14 mouse cellular contexts compared by ENCODE assay signal in genomic region chr13:97196186-97196924, GRCm38 (mm10). TPM values are rescaled to one million over a fixed set of nuclear protein-coding genes. Genes with fewer than 3 reads are reported as not detected.
A peak's percentile ranks its signal among the peaks of the same experiment; 100 is the strongest.
DNase-seq lines count a peak whose midpoint lies in the region; ATAC-seq and TF ChIP-seq lines count a peak whose summit lies in the region.
"Had no signal": no experiment of that assay in that cellular context is flagged by ENCODE, and none has a peak within 500 bp of the region (broad histone marks: within the 10 kb centered on the region; RNA-seq: fewer than 3 reads in every experiment).

No protein-coding gene starts in this region.

- WGBS in heart, embryonic 13.5 days, result 74% methylated on average over 12 of the region's 12 CpGs
- WGBS in liver, embryonic 16.5 days (ENCODE audit: insufficient replicate concordance), result 71% methylated on average over 12 of the region's 12 CpGs
- WGBS in intestine, postnatal 0 days, result 79% methylated on average over 12 of the region's 12 CpGs
- WGBS in embryonic facial prominence, embryonic 10.5 days, result 61% methylated on average over 12 of the region's 12 CpGs

- no peak overlapping the region for H3K9ac ChIP-seq in heart, embryonic 13.5 days
- no peak overlapping the region for H3K9ac ChIP-seq in liver, embryonic 16.5 days (ENCODE audit: low read depth, low read length)
- H3K9ac ChIP-seq in intestine, postnatal 0 days (ENCODE audit: low read depth, low read length), result no peak overlapping the region
- H3K9ac ChIP-seq: limb, embryonic 12.5 days had no signal

- H3K27ac ChIP-seq in heart, embryonic 13.5 days (replicated peaks), result no peak overlapping the region
- no peak overlapping the region for H3K27ac ChIP-seq in liver, embryonic 16.5 days (ENCODE audit: low read length)
- H3K27ac ChIP-seq in intestine, postnatal 0 days (ENCODE audit: low read depth, low read length), result no peak overlapping the region
- H3K27ac ChIP-seq in embryonic facial prominence, embryonic 10.5 days (replicated peaks), result no peak overlapping the region
- H3K27ac ChIP-seq: limb, embryonic 12.5 days had no signal

- DNase-seq in heart, adult 18-20 months, result no peak
- DNase-seq in liver, result no peak
- no peak for DNase-seq in embryonic facial prominence, embryonic 10.5 days (ENCODE audit: low spot score)
- no peak for DNase-seq in left cerebral cortex, postnatal 10 days (ENCODE audit: extremely low spot score in 1 of 2, low spot score in 2 of 2)
- DNase-seq: cerebellum, adult 11-12 months; heart, postnatal 36 days; thymus, postnatal 36 days had no signal

- H3K9me3 ChIP-seq in heart, embryonic 13.5 days, result no peaks in the 10 kb centered on the region
- H3K9me3 ChIP-seq in liver, embryonic 16.5 days (replicated peaks; ENCODE audit: control insufficient read depth, low read length), result no peaks in the 10 kb centered on the region
- H3K9me3 ChIP-seq in E14TG2a.4 (ENCODE audit: low read length), result no peaks in the 10 kb centered on the region
- H3K9me3 ChIP-seq in intestine, postnatal 0 days (ENCODE audit: control insufficient read depth), result no peaks in the 10 kb centered on the region
- H3K9me3 ChIP-seq in embryonic facial prominence, embryonic 10.5 days, result no peaks in the 10 kb centered on the region
- H3K9me3 ChIP-seq: limb, embryonic 12.5 days had no signal

- H3K36me3 ChIP-seq in heart, embryonic 13.5 days, result no peaks in the 10 kb centered on the region
- H3K36me3 ChIP-seq in liver, embryonic 16.5 days (ENCODE audit: control insufficient read depth, insufficient read depth), result no peaks in the 10 kb centered on the region
- H3K36me3 ChIP-seq in E14TG2a.4 (ENCODE audit: insufficient read depth, low read length), result peaks cover 30% of the 10 kb centered on the region
- H3K36me3 ChIP-seq in intestine, postnatal 0 days (ENCODE audit: control insufficient read depth, insufficient read depth), result peaks cover 11% of the 10 kb centered on the region; the same call in 1 of the 2 replicates
- H3K36me3 ChIP-seq in embryonic facial prominence, embryonic 10.5 days (replicated peaks), result no peaks in the 10 kb centered on the region
- H3K36me3 ChIP-seq: limb, embryonic 12.5 days had no signal

- intact Hi-C loops in left cerebral cortex, postnatal 10 days (cut with DNase I), result no loop called here

- TF ChIP-seq CTCF in E14TG2a.4 (conservative IDR thresholded peaks at IDR 0.05; ENCODE audit: low read length), result no peak
- no peak for TF ChIP-seq CTCF in intestine, postnatal 0 days (IDR thresholded peaks at IDR 0.05; ENCODE audit: low read depth)

- H3K27me3 ChIP-seq in heart, embryonic 13.5 days (replicated peaks), result no peaks in the 10 kb centered on the region
- H3K27me3 ChIP-seq in liver, embryonic 16.5 days (ENCODE audit: control insufficient read depth, insufficient read depth, low read depth, low read length), result no peaks in the 10 kb centered on the region
- no peaks in the 10 kb centered on the region for H3K27me3 ChIP-seq in E14TG2a.4 (ENCODE audit: insufficient read depth, low read length)
- no peaks in the 10 kb centered on the region for H3K27me3 ChIP-seq in intestine, postnatal 0 days (replicated peaks; ENCODE audit: control insufficient read depth, insufficient read depth, low read length)
- H3K27me3 ChIP-seq in embryonic facial prominence, embryonic 10.5 days (replicated peaks; ENCODE audit: low read depth, poor library complexity, severe bottlenecking), result peaks cover 11% of the 10 kb centered on the region
- H3K27me3 ChIP-seq: limb, embryonic 12.5 days had no signal

- no peak for ATAC-seq in heart, embryonic 13.5 days (ENCODE audit: extremely low read depth, insufficient number of reproducible peaks, low FRiP score, low TSS enrichment)
- ATAC-seq in liver, embryonic 16.5 days (ENCODE audit: low read depth), result no peak
- no peak for ATAC-seq in intestine, postnatal 0 days
- ATAC-seq: lung, postnatal 0 days; midbrain, embryonic 16.5 days had no signal

- 0 out of 2 replicates have a peak overlapping the region, but pooled peaks have one; percentile 82 for H3K4me3 ChIP-seq in heart, embryonic 13.5 days
- H3K4me3 ChIP-seq in liver, embryonic 16.5 days (ENCODE audit: low read depth, low read length), result 0 out of 2 replicates have a peak overlapping the region, but pooled peaks have one; percentile 15
- H3K4me3 ChIP-seq in E14TG2a.4 (replicated peaks; ENCODE audit: low read length), result peak overlapping the region; percentile 94
- H3K4me3 ChIP-seq in intestine, postnatal 0 days (ENCODE audit: low read depth, low read length), result 0 out of 2 replicates have a peak overlapping the region, but pooled peaks have one; percentile 7
- H3K4me3 ChIP-seq in embryonic facial prominence, embryonic 10.5 days, result no peak overlapping the region
- H3K4me3 ChIP-seq: limb, embryonic 12.5 days had no signal

- 0 out of 2 replicates have a peak overlapping the region, but pooled peaks have one; percentile 72 for H3K4me2 ChIP-seq in heart, embryonic 13.5 days
- no peak overlapping the region for H3K4me2 ChIP-seq in liver, embryonic 16.5 days (ENCODE audit: low read depth, low read length)
- peak overlapping the region; percentile 92 for H3K4me2 ChIP-seq in intestine, postnatal 0 days (replicated peaks; ENCODE audit: low read depth)

- peaks cover 7% of the 10 kb centered on the region for H3K4me1 ChIP-seq in heart, embryonic 13.5 days
- H3K4me1 ChIP-seq in liver, embryonic 16.5 days (ENCODE audit: control insufficient read depth, low read depth, low read length), result peaks cover 10% of the 10 kb centered on the region
- peaks cover 77% of the 10 kb centered on the region for H3K4me1 ChIP-seq in E14TG2a.4 (replicated peaks; ENCODE audit: low read depth, low read length)
- no peaks in the 10 kb centered on the region; the same call in 1 of the 2 replicates for H3K4me1 ChIP-seq in intestine, postnatal 0 days (replicated peaks; ENCODE audit: control insufficient read depth, insufficient read depth, low read length)
- peaks cover 23% of the 10 kb centered on the region; the same call in 1 of the 2 replicates for H3K4me1 ChIP-seq in embryonic facial prominence, embryonic 10.5 days

RNA-seq across cellular contexts. Expression of gene Hexb, which starts 1.8 kb away (rescaled TPM):
- 33.4 and 33.9 TPM in 2 replicates for polyA plus RNA-seq in heart, embryonic 13.5 days (2015; fragmentation: Nextera tagmentation; extraction: Ambion mirVana)
- 10 to 100 TPM; 22.3 to 24.2 TPM for total RNA-seq in heart, adult 18-20 months (2021)
- 29.5 and 32.2 TPM in 2 replicates for polyA plus RNA-seq in liver, embryonic 16.5 days (2015; fragmentation: Nextera tagmentation; extraction: Ambion mirVana)
- 273 and 300 TPM in 2 replicates for polyA plus RNA-seq in intestine, postnatal 0 days (2015; fragmentation: Nextera tagmentation; extraction: Ambion mirVana)
- 14.1 and 18.4 TPM in 2 replicates for polyA plus RNA-seq in embryonic facial prominence, embryonic 10.5 days (2016; fragmentation: Nextera tagmentation; extraction: Ambion mirVana)
- total RNA-seq in left cerebral cortex, postnatal 10 days (2021), result 10 to 100 TPM; 90.1 to 93.4 TPM

RNA-seq across cellular contexts. Expression of gene Enc1, which starts 44.5 kb away (rescaled TPM):
- polyA plus RNA-seq in heart, embryonic 13.5 days (2015; fragmentation: Nextera tagmentation; extraction: Ambion mirVana), result 4.0 TPM in 2 replicates
- total RNA-seq in heart, adult 18-20 months (2021), result 1 to 10 TPM; 7.4 to 8.8 TPM
- polyA plus RNA-seq in liver, embryonic 16.5 days (2015; fragmentation: Nextera tagmentation; extraction: Ambion mirVana), result 0.76 and 0.86 TPM in 2 replicates
- polyA plus RNA-seq in intestine, postnatal 0 days (2015; fragmentation: Nextera tagmentation; extraction: Ambion mirVana), result 2.3 and 2.6 TPM in 2 replicates
- 5.6 and 6.8 TPM in 2 replicates for polyA plus RNA-seq in embryonic facial prominence, embryonic 10.5 days (2016; fragmentation: Nextera tagmentation; extraction: Ambion mirVana)
- total RNA-seq in left cerebral cortex, postnatal 10 days (2021), result 100 to 1,000 TPM; 492 to 530 TPM

RNA-seq across cellular contexts. Expression of gene Gfm2, which starts 58.6 kb away (rescaled TPM):
- 26.4 and 29.7 TPM in 2 replicates for polyA plus RNA-seq in heart, embryonic 13.5 days (2015; fragmentation: Nextera tagmentation; extraction: Ambion mirVana)
- total RNA-seq in heart, adult 18-20 months (2021), result 10 to 100 TPM; 51.7 to 54.1 TPM
- polyA plus RNA-seq in liver, embryonic 16.5 days (2015; fragmentation: Nextera tagmentation; extraction: Ambion mirVana), result 16.3 and 18.0 TPM in 2 replicates
- polyA plus RNA-seq in intestine, postnatal 0 days (2015; fragmentation: Nextera tagmentation; extraction: Ambion mirVana), result 16.8 and 19.0 TPM in 2 replicates
- polyA plus RNA-seq in embryonic facial prominence, embryonic 10.5 days (2016; fragmentation: Nextera tagmentation; extraction: Ambion mirVana), result 40.9 and 43.5 TPM in 2 replicates
- total RNA-seq in left cerebral cortex, postnatal 10 days (2021), result 10 to 100 TPM; 24.5 to 27.2 TPM

RNA-seq across cellular contexts. Expression of gene Nsa2, which starts 58.6 kb away (rescaled TPM):
- 43.0 and 45.7 TPM in 2 replicates for polyA plus RNA-seq in heart, embryonic 13.5 days (2015; fragmentation: Nextera tagmentation; extraction: Ambion mirVana)
- total RNA-seq in heart, adult 18-20 months (2021), result 10 to 100 TPM; 48.4 to 52.1 TPM
- polyA plus RNA-seq in liver, embryonic 16.5 days (2015; fragmentation: Nextera tagmentation; extraction: Ambion mirVana), result 20.0 and 21.1 TPM in 2 replicates
- 58.1 and 64.0 TPM in 2 replicates for polyA plus RNA-seq in intestine, postnatal 0 days (2015; fragmentation: Nextera tagmentation; extraction: Ambion mirVana)
- polyA plus RNA-seq in embryonic facial prominence, embryonic 10.5 days (2016; fragmentation: Nextera tagmentation; extraction: Ambion mirVana), result 64.1 and 66.6 TPM in 2 replicates
- total RNA-seq in left cerebral cortex, postnatal 10 days (2021), result 10 to 100 TPM; 53.7 to 55.4 TPM
